10 mouse cellular contexts compared by ENCODE assay signal in genomic region chr2:164103501-164103900, GRCm38 (mm10). TPM values are rescaled to one million over a fixed set of nuclear protein-coding genes. Genes with fewer than 3 reads are reported as not detected.
DNase-seq lines count a peak whose midpoint lies in the region; ATAC-seq and TF ChIP-seq lines count a peak whose summit lies in the region.
"Had no signal": no experiment of that assay in that cellular context is flagged by ENCODE, and none has a peak within 500 bp of the region (broad histone marks: within the 10 kb centered on the region; RNA-seq: fewer than 3 reads in every experiment).

No protein-coding gene starts in this region.

- 35% methylated on average over 4 of the region's 4 CpGs for WGBS in intestine, embryonic 14.5 days
- WGBS in intestine, embryonic 16.5 days = 22% methylated on average over 4 of the region's 4 CpGs

- H3K36me3 ChIP-seq in intestine, embryonic 14.5 days (ENCODE audit: control insufficient read depth, insufficient read depth, low read length) = peaks cover 49% of the 10 kb centered on the region
- H3K36me3 ChIP-seq in intestine, embryonic 16.5 days (ENCODE audit: control insufficient read depth, insufficient read depth, low read length) = 0 out of 2 replicates have a peak, but pooled peaks cover 6% of the 10 kb centered on the region
- H3K36me3 ChIP-seq in ES-Bruce4 (ENCODE audit: control insufficient read depth, insufficient read depth, low read length, poor library complexity, severe bottlenecking) = peaks cover 20% of the 10 kb centered on the region
- H3K36me3 ChIP-seq in splenic B cell, adult 2 months (ENCODE audit: control insufficient read depth, insufficient read depth, low read length, poor library complexity, severe bottlenecking) = peaks cover 43% of the 10 kb centered on the region

- ATAC-seq in intestine, embryonic 14.5 days (replicated peaks; ENCODE audit: low FRiP score, low TSS enrichment, low read depth) = 0 out of 2 replicates have a peak, but pooled peaks have one; percentile 19
- no peak for ATAC-seq in intestine, embryonic 16.5 days
- peak; percentile 65; the same call in 1 of the 2 replicates for ATAC-seq in erythroblast, adult 5-6 weeks (replicated peaks; ENCODE audit: low FRiP score, poor library complexity, severe bottlenecking)

- no peak for TF ChIP-seq EP300 in ES-Bruce4 (IDR thresholded peaks at IDR 0.05; ENCODE audit: insufficient read depth, low read depth, low read length)

- TF ChIP-seq CTCF in ES-Bruce4 (IDR thresholded peaks at IDR 0.05; ENCODE audit: low read depth, low read length) = peak; percentile 57
- peak; percentile 86; the same call in 1 of the 2 replicates for TF ChIP-seq CTCF in brain, embryonic 14.5 days (IDR thresholded peaks at IDR 0.05; ENCODE audit: borderline replicate concordance, extremely low read depth, insufficient read depth, insufficient read length)

- no peaks in the 10 kb centered on the region for H3K27me3 ChIP-seq in intestine, embryonic 14.5 days (replicated peaks; ENCODE audit: control insufficient read depth, insufficient read depth, low read length)
- no peaks in the 10 kb centered on the region for H3K27me3 ChIP-seq in intestine, embryonic 16.5 days (replicated peaks; ENCODE audit: control insufficient read depth, insufficient read depth, low read length)
- H3K27me3 ChIP-seq in ES-Bruce4 (ENCODE audit: control insufficient read depth, insufficient read depth, low read length, poor library complexity, severe bottlenecking) = no peaks in the 10 kb centered on the region
- no peaks in the 10 kb centered on the region for H3K27me3 ChIP-seq in splenic B cell, adult 2 months (ENCODE audit: control insufficient read depth, insufficient read depth, low read length, poor library complexity, severe bottlenecking)
- H3K27me3 ChIP-seq: embryonic facial prominence, embryonic 15.5 days had no signal

- H3K4me2 ChIP-seq in intestine, embryonic 14.5 days (ENCODE audit: low read length) = no peak overlapping the region
- H3K4me2 ChIP-seq in intestine, embryonic 16.5 days (ENCODE audit: low read depth, low read length) = no peak overlapping the region
- H3K4me2 ChIP-seq: embryonic facial prominence, embryonic 15.5 days had no signal

- H3K9ac ChIP-seq in intestine, embryonic 14.5 days (ENCODE audit: low read length) = no peak overlapping the region
- no peak overlapping the region for H3K9ac ChIP-seq in intestine, embryonic 16.5 days (ENCODE audit: low read depth, low read length)
- no peak overlapping the region for H3K9ac ChIP-seq in ES-Bruce4 (ENCODE audit: low read depth, poor library complexity, severe bottlenecking)
- H3K9ac ChIP-seq: embryonic facial prominence, embryonic 15.5 days had no signal

- peaks cover 4% of the 10 kb centered on the region; the same call in 1 of the 2 replicates for H3K4me1 ChIP-seq in intestine, embryonic 14.5 days (replicated peaks; ENCODE audit: control insufficient read depth, insufficient read depth, low read length)
- H3K4me1 ChIP-seq in intestine, embryonic 16.5 days (ENCODE audit: control insufficient read depth, insufficient read depth, low read length) = 0 out of 2 replicates have a peak, but pooled peaks cover 6% of the 10 kb centered on the region
- H3K4me1 ChIP-seq in ES-Bruce4 (ENCODE audit: control insufficient read depth, insufficient read depth, low read length) = no peaks in the 10 kb centered on the region

- no peak overlapping the region for H3K27ac ChIP-seq in intestine, embryonic 14.5 days (ENCODE audit: low read depth)
- no peak overlapping the region for H3K27ac ChIP-seq in intestine, embryonic 16.5 days (ENCODE audit: low read length)
- no peak overlapping the region for H3K27ac ChIP-seq in ES-Bruce4 (ENCODE audit: insufficient read depth, low read length)
- H3K27ac ChIP-seq: embryonic facial prominence, embryonic 15.5 days; macrophage had no signal

- no peak for TF ChIP-seq POLR2A in ES-Bruce4 (IDR thresholded peaks at IDR 0.05; ENCODE audit: insufficient read depth, low read length)
- TF ChIP-seq POLR2A in brain, embryonic 14.5 days (IDR thresholded peaks at IDR 0.05; ENCODE audit: borderline replicate concordance, extremely low read depth, insufficient read depth, insufficient read length, poor library complexity, severe bottlenecking) = no peak

- DNase-seq in intestine, embryonic 14.5 days (ENCODE audit: low spot score) = peak; percentile 71
- peak; percentile 80 for DNase-seq in brain, embryonic 14.5 days (ENCODE audit: low read depth)
- DNase-seq in kidney, postnatal 36 days = peak; percentile 50 to 79
- DNase-seq in lung, postnatal 14 days = peak; percentile 75
- DNase-seq in splenic B cell, adult 2 months (ENCODE audit: low read depth, low spot score) = peak; percentile 68

- H3K4me3 ChIP-seq in intestine, embryonic 14.5 days (ENCODE audit: low read depth, low read length) = no peak overlapping the region
- no peak overlapping the region for H3K4me3 ChIP-seq in intestine, embryonic 16.5 days (ENCODE audit: low read length)
- no peak overlapping the region for H3K4me3 ChIP-seq in ES-Bruce4 (ENCODE audit: low read depth, low read length)
- H3K4me3 ChIP-seq: embryonic facial prominence, embryonic 15.5 days had no signal

- no peaks in the 10 kb centered on the region for H3K9me3 ChIP-seq in intestine, embryonic 14.5 days (ENCODE audit: control insufficient read depth, low read length)
- H3K9me3 ChIP-seq in intestine, embryonic 16.5 days (ENCODE audit: control insufficient read depth, low read length) = no peaks in the 10 kb centered on the region
- H3K9me3 ChIP-seq in ES-Bruce4 (replicated peaks; ENCODE audit: control insufficient read depth, insufficient read depth, low read length, poor library complexity, severe bottlenecking) = no peaks in the 10 kb centered on the region
- H3K9me3 ChIP-seq: embryonic facial prominence, embryonic 15.5 days had no signal

RNA-seq across cellular contexts. Expression of gene Tomm34, which starts 32.5 kb away (rescaled TPM):
- 65.9 and 69.4 TPM in 2 replicates for polyA plus RNA-seq in intestine, embryonic 14.5 days (2014; fragmentation: Nextera tagmentation; extraction: Ambion mirVana)
- 55.6 and 57.5 TPM in 2 replicates for polyA plus RNA-seq in intestine, embryonic 16.5 days (2015; fragmentation: Nextera tagmentation; extraction: Ambion mirVana)
- 90.0 and 91.0 TPM in 2 replicates for polyA plus RNA-seq in ES-Bruce4 (2011; ENCODE audit: insufficient read depth, insufficient read length, low read depth, missing spikeins)
- 30.8 and 36.0 TPM in 2 replicates for polyA plus RNA-seq in brain, embryonic 14.5 days (2012; rRNA removed)
- 11.5 and 16.7 TPM in 2 replicates for total RNA-seq in erythroblast, adult 5-6 weeks (2015; ENCODE audit: low replicate concordance)
- total RNA-seq in erythroblast, adult 5-6 weeks (2017; ENCODE audit: low replicate concordance) = 9.8 and 17.5 TPM in 2 replicates

RNA-seq across cellular contexts. Expression of gene Stk4, which starts 33.4 kb away (rescaled TPM):
- polyA plus RNA-seq in intestine, embryonic 14.5 days (2014; fragmentation: Nextera tagmentation; extraction: Ambion mirVana) = 27.8 and 29.1 TPM in 2 replicates
- polyA plus RNA-seq in intestine, embryonic 16.5 days (2015; fragmentation: Nextera tagmentation; extraction: Ambion mirVana) = 18.1 and 18.4 TPM in 2 replicates
- polyA plus RNA-seq in ES-Bruce4 (2011; ENCODE audit: insufficient read depth, insufficient read length, low read depth, missing spikeins) = 59.9 and 74.8 TPM in 2 replicates
- 21.7 and 24.8 TPM in 2 replicates for polyA plus RNA-seq in brain, embryonic 14.5 days (2012; rRNA removed)
- 47.9 and 74.0 TPM in 2 replicates for total RNA-seq in erythroblast, adult 5-6 weeks (2015; ENCODE audit: low replicate concordance)
- 52.4 and 55.6 TPM in 2 replicates for total RNA-seq in erythroblast, adult 5-6 weeks (2017; ENCODE audit: low replicate concordance)
